Mouse (Mus musculus) right cerebral cortex, postnatal 10 days (tissue): ENCODE results near the gene Ntrk3.
A peak's percentile ranks its signal among the peaks of the same experiment; 100 is the strongest.

ENCODE experiments used
- DNase-seq, 2 experiments: peaks; one replicate each; pipeline ENCODE4 v3.0.0; 2021; ENCODE audit warnings: low spot score in 2 of 2

Ntrk3 gene

GRCm38 (mm10) chr7:78520243-78520927 is 217.4 kb downstream of the Ntrk3 start:
- no peak for DNase-seq

DNA sequence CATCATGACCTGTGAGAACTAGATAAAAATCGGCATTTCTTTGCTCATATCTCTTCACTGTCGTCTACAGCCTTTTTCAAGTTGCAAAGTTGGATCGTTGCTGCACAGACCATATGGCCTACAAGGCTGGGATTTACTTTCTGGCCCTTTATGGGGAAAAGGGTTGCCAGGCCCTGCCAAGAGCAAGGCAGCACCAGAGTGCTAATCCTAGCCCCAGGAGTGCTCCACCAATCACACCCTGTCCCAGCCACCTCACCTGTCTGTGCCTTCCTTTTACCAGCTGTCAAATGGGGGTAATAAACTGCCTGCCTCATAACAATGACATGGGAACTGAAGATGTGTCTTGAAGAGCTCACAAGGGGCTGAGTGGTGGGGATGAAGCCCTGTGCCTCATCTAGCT is 218.1 kb downstream of the Ntrk3 start:
- DNase-seq: no peak

DNA sequence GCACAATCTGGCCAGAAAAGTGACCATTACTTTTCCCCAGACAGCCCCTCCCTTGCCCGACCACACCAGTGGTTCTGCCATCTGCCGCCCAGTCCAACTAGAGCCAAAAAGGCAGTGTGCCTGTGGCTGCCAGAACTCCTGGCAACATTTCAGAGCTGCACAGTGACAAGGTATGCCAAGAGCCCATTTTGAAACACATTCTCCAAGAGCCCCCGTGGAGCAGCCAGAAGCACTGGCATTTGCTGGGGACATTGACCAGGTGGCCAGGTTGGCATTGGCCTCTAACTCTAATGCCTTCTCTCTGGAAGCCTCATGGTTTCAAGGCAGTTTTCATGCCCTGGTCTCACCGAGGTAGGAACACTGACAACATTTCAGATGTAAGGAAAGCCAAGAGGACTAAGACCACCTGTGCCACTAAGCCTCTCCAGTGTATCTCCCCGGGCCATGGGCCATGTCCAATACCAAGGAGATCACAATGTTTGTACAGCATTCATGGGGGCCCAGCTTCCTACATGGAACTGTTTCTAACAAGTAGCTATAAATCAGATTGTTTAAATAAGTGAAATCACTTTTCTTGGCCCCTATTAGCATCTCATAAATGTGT is 218.9 kb downstream of the Ntrk3 start:
- DNase-seq: peak; percentile 47 to 54

GRCm38 (mm10) chr7:78515042-78515609 is 222.7 kb downstream of the Ntrk3 start:
- DNase-seq: no peak

DNA sequence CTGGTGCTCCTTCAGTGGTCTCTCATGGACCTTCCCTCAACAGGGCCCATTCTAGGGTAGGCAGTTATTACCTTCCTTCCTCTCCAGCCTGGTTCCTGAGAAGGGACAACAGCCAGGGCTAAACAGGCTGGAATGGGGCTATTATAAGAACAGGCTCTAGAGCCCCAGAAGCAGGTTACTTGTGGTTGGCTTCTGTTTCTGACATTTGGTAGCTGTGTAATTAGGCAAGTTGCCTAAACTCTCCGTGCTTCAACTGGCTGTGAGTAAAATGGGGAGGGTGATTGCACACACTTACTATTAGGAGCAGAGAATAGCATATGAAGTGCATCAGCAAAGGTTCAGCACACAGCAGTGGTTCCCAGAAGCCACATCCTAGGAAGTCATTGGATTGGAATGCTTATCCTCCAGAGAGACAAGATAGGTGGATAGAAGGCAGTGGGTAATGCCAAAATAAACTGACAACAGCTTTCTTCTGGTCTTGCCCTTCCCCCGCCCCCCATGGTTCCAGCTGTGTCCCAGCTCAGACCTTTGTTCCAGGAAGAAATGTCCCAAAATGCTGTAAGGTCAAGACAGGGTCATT is 230.7 kb downstream of the Ntrk3 start:
- no peak for DNase-seq

GRCm38 (mm10) chr7:78500863-78501262 is 236.9 kb downstream of the Ntrk3 start:
- peak; percentile 28 to 46 for DNase-seq

DNA sequence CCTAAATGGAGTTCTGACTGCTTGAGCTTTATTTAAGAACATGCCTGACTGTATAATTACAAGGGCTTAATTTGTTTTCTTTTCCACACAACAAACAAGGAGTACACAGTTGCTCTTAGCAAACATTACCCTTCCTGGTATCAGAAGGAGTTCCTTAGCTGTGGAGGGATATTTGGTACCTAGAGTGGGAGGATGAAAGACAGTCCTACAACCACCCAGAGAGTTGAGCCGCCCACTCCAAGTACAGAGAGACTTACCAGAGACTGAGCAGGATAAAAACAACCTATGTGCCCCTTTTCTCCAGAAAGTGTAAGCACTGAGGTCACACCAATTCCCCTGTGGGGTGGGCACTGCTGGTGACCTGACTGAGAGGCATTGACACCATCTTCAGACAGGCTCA is 237.8 kb downstream of the Ntrk3 start:
- no peak for DNase-seq

DNA sequence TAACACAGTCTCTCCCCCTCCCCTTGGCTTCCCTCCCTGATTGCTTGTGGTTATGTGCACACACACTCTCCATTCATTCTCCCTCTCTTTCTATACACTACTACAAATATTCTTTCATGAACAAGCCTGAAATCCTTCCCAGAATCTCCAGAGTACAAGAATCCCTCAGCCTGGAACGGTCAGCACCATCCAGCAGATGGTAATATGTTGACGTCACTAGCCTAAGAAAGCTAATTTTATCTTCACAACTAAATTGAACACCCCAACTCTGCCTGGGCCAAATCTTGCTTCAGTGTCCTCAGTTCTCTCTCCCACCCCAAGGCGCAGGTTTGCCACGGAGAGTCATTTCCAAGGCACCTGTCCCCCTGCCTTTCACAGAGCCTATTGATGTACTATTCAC is 239.5 kb downstream of the Ntrk3 start:
- peak; percentile 42 to 53 for DNase-seq

DNA sequence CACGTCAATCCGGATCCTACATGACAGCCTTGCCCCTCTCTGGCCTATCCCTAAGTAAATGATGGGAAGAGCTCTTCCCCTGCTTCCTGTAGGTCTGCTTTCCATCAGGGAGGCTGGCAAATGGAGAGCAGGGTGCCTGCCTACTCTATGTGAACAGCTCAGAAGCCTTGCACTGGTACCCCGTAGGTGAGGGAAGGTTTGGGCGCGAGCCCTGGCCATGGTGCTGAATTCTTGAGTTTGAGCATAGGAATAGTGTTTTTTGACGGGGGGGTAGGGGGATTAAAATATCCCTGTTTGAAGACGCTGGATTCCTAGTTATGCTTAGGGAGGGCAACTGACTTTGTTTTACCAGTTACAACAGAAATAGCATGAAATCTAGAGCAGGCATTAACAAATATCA is 240.0 kb downstream of the Ntrk3 start:
- no peak for DNase-seq

DNA sequence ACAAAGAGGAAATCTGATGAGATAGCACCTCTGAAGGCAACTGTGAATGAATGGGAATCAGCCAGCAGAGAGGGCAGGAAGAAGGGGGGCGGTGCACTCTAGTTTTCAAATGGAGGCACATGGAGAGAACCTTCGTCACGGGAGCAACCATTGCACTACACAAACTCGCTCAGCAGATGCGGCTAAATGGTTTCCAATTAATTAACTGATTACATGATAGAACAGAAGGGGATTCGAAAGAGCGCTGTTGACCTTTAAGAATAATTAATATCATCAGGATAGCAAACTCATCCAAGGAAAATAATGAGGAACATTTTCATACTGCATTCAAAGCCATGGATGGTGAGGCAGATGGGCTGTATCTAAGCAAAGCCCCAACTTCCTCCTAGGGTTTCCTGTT is 244.2 kb downstream of the Ntrk3 start:
- no peak for DNase-seq

- DNase-seq: peak in 1 of 2 experiments; percentile 51
Observed at GRCm38 (mm10) chr7:78491176-78491575, 246.6 kb downstream of the Ntrk3 start.

GRCm38 (mm10) chr7:78484290-78484689 is 253.5 kb downstream of the Ntrk3 start:
- no peak for DNase-seq

DNA sequence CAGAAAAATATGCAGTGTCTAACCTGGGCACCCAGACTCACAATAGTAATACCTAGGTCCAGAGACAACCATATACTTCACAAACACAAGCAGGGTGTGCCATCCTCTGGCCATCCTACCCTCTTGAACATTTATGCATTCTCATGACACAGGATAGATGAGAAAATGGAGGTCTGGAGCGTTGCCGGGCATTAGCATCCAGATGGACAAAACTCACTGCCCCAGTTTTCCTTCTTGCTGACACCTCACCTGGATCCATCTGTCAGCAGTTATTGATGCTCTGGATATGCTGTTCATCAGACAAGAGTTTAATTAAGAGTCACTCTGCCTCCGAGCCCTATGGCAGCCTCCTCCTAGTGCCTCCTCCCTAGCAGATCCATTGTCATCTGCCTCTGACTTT is 254.1 kb downstream of the Ntrk3 start:
- no peak for DNase-seq

GRCm38 (mm10) chr7:78483061-78483460 is 254.8 kb downstream of the Ntrk3 start:
- DNase-seq: no peak

DNA sequence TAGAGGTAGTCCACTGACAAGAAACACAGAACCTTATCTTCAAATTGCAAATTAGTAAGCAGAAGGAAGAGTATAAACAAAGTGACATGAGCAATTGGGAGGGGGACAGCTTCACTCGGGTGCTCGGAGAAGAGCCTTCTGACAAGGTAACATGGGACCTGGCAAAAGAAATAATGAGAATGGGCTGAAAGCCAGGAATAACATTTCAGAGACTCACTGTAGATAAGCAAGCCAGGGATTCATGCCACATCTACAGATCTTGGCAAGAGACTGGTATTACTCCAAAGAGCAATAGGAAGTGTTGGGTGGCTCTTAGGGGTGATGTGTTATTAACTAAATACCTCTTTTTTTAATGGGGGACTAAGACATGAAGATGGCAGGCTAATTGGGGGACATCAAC is 258.9 kb downstream of the Ntrk3 start:
- DNase-seq: no peak

DNA sequence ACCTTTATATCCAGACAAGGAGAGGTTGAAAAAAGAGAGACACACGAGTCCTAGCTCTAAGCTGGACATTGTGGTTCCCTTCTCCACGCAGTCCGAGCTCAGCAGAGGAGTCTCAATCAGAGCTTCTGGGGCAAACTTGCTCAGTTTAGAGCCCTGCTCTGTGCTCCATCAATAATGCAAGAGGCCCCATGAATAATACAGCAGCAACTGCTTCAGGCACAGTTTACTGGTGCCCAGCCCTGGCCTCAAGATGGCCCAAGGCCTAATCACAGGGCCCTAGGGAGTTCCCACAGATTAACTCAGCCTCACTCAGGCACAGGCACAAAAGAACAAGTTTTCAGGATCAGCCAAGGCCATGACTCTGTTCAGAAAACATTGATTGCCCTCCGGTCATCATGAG is 266.1 kb downstream of the Ntrk3 start:
- no peak for DNase-seq

DNA sequence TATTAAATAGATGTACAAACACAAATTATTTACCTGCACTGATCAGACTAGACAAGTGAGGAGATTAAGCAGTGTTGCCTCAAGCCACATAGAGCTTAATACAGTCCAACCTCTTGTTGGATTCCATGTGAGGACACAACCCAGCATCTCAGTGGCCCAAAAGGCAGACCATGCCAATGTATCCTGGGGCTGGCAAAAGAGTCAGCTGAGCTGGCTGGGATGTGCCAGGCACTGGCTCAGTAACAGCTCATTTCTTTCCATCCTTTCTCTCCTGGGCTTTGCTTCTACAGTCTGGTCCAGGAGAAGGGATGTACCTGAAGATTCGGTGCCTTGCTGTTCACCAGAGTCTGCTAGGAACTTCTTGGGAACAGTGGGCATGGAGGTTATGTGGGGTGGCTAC is 266.5 kb downstream of the Ntrk3 start:
- DNase-seq: no peak

DNA sequence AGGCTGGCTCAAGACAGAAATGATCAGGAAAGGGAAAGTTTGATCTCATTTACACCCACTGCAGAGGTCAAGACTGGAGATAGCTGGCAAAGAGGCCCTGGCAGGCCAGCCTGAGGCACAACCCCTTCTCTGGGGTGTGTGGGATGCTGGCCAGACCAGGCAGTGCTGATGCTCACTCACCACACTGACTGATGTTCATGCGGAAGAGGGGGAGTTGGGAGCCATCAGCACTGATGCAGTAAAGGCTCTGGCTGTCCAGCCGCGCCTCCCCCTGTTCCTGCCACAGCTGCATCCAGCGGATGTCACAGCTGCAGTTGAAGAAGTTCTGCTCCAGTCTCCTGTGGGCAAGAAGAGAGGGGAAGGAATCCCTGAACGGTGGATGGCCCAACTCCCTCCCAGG is 275.2 kb downstream of the Ntrk3 start:
- DNase-seq: no peak

DNA sequence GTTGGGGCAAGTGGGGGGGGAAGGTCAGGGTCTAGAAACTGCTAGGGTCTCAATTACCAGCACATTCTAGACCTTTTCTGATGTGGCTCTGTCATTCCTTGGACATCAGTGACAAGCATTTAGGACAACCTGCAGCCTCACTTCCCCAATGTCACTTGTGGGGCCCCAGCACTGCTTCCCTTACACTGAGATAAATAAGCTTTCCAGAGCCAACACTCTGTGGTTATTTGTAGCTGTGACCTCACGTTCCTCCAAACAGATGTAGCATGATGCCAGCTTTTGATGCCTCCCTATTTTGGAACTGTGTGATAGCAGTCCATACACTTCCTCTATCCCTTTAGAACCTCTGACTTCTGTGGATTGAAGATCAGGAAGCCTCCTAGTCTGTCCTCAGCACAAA is 278.8 kb downstream of the Ntrk3 start:
- DNase-seq: no peak

GRCm38 (mm10) chr7:78451666-78452065 is 286.1 kb downstream of the Ntrk3 start:
- DNase-seq: no peak

- no peak for DNase-seq
Observed at GRCm38 (mm10) chr7:78449909-78450592, 287.8 kb downstream of the Ntrk3 start.

DNA sequence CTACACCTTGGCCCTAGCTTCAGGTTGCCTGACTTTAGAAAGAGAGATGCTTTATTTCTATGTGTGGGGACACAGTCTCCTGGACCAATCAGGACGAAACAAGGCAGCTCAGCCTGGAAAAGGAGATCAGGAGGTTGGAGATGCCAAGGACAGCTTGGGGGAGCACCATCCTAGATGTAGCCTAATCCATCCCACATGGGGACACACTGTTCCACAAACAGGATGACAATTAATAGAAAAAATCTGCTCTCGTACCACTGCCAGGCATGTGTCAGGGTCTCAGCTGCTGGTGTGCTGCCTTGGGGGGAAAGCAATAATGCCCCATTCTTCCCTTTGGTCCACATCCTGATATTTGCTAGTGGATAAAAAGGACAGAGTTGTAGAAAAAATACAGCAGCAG is 289.0 kb downstream of the Ntrk3 start:
- no peak for DNase-seq
